Mouse (Mus musculus) C2C12 (cell line): ENCODE measurements around the gene Clcf1.

Experiments
- CEBPB ChIP-seq: IDR thresholded peaks from one replicate; pipeline ENCODE4 v1.6.1; 2011; ENCODE audit warnings: low read depth, mild to moderate bottlenecking, control low read depth, moderate library complexity
- CTCF ChIP-seq: IDR thresholded peaks from one replicate; pipeline ENCODE4 v1.5.1; 2011; ENCODE audit not compliant: control insufficient read depth, insufficient read depth, insufficient read length
- FOSL1 ChIP-seq: IDR thresholded peaks from one replicate; pipeline ENCODE4 v1.8.0; 2011; ENCODE audit warnings: mild to moderate bottlenecking, low read length; ENCODE audit not compliant: poor library complexity, insufficient read depth, severe bottlenecking
- MAX ChIP-seq: IDR thresholded peaks from one replicate; pipeline ENCODE4 v1.6.1; 2011; ENCODE audit warnings: mild to moderate bottlenecking, control low read depth
- MYOD1 ChIP-seq: IDR thresholded peaks from one replicate; pipeline ENCODE4 v1.6.1; 2011; ENCODE audit warnings: low read depth; ENCODE audit not compliant: control insufficient read depth, insufficient read length
- USF1 ChIP-seq: IDR thresholded peaks from one replicate; pipeline ENCODE4 v1.6.1; 2011; ENCODE audit warnings: low read depth, mild to moderate bottlenecking, control low read depth, moderate library complexity

DNA sequence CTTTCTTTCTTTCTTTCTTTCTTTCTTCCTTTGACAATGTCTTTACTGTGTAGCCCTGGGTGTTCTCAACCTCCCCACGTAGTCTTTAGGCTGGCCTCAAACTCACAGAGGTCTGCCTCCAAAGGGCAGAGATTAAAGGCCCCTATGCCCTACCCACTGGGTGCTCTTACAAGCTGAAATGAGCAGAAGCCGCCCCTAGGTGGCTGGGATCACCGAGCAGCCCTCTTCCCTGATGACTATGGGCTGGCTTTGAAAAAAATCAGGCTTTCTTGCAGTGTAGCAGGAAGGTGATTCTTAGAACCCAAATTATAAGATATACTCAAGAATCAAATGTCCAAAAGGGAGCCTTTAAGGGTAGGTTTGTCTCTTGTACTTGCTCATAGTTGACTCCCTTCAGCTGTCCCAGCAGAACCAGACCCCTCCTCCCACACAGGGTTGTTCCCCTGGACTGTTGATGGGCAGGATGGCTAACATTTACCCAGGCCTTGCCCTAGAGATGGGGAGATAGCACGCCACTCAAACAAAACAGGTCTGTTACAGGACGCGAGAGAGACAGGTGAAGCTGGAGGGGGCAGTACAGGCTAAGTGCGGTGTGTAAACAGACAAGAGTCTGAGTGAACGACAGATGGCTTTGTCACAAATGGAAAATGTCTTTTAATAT, 47.1 kb downstream of the Clcf1 start:
- TF ChIP-seq USF1 = no peak
- no peak for TF ChIP-seq CTCF
- no peak for TF ChIP-seq MAX
- no peak for TF ChIP-seq MYOD1
- no peak for TF ChIP-seq CEBPB
- TF ChIP-seq FOSL1 = no peak
